Mouse (Mus musculus): ENCODE results near the gene Smad3. TPM values are rescaled to one million over a fixed set of nuclear protein-coding genes. Genes with fewer than 3 reads are reported as not detected.

Gene Smad3
- polyA plus RNA-seq, 1 experiment from 2014 or later = 7.7 TPM

DNA sequence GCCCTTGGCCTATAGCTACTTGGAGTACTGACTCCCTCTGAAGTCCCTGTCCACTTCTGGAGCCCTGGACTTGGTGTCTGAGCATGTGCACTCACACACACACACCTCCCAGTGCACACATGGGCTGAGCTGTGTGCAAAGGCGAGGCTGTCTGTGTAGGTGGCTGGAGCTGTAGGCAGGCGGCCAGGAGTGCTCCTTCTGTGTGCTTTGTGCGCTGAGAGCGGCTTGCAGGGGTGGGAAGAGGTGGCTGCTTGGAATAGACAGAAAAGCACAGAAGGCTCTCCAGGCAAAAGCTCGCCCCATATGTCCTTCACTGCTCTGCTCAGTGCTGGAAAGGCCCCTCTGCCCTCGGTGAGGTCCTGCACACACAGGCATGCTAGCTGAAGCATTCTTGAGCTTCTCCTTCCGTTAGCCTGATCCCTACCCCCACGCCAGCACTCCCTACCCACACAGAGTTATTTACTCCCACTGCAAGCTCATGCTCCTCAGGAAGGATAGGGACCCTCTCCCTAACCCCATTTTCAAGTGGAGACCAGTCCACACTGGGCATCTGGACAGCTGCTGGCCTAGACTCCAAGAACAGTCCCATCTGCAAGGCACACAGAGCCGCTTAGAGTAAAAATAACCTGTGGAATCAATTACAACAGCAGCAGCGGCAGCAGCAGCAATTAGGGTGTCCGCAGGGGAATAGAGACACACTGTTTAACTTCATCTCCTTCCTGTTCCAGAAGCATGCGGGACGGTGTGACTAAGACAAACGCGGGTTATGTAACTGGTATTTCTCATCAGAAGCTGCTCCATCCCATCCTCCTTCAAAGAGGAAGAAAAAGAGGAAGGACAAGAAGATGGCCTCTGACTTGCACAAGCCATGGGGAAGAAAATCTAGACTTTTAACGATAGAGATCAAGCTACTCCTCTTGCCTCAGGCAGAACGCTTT lies 22.4 kb upstream of the Smad3 start:
- no peak overlapping the region for H3K9ac ChIP-seq (ENCODE audit: low read depth, low read length)
- no peaks in the 10 kb centered on the region for H3K9me3 ChIP-seq (ENCODE audit: control insufficient read depth, low read length)
- no peak overlapping the region for H3K4me2 ChIP-seq (ENCODE audit: low read length)
- H3K36me3 ChIP-seq (ENCODE audit: control insufficient read depth, insufficient read depth, low read length) = no peaks in the 10 kb centered on the region
- WGBS = 51% methylated on average over 17 of the region's 17 CpGs
- no peak overlapping the region for H3K27ac ChIP-seq (ENCODE audit: low read depth, low read length)
- H3K4me1 ChIP-seq (ENCODE audit: control insufficient read depth, insufficient read depth, low read depth, low read length) = peaks cover 9% of the 10 kb centered on the region; the same call in 1 of the 2 replicates
- no peak; the same call in 1 of the 2 replicates for ATAC-seq
- no peak overlapping the region for H3K4me3 ChIP-seq (ENCODE audit: low read length)
- no peaks in the 10 kb centered on the region for H3K27me3 ChIP-seq (replicated peaks; ENCODE audit: control insufficient read depth, insufficient read depth, low read length)

DNA sequence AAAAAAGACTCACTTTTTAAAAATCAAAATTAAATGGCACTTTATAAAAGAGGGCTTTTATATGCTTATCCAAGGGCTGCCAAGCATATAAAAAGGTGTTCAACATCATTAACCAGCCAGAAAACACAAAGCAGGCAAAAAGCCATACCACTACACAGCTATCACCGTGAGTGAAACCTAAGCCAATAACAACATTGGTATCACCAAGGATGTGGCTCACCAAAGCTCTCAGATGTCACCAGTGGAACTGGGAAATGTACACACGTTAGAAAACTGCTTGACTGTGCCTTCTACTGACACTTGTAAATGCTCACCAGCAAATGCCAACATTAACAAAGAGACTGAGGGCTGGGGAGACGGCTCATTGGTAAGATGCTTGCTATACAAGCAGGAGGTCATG lies 18.9 kb upstream of the Smad3 start:
- Histone ChIP-seq H3K4me1 (ENCODE audit: control insufficient read depth, insufficient read depth, low read depth, low read length) (peaks cover 4% of the 10 kb centered on the region; the same call in 1 of the 2 replicates), H3K4me2 (ENCODE audit: low read length) (no peak overlapping the region), H3K4me3 (ENCODE audit: low read length) (no peak overlapping the region), H3K9me3 (ENCODE audit: control insufficient read depth, low read length) (no peaks in the 10 kb centered on the region), H3K27me3 (replicated peaks; ENCODE audit: control insufficient read depth, insufficient read depth, low read length) (no peaks in the 10 kb centered on the region), H3K27ac (ENCODE audit: low read depth, low read length) (no peak overlapping the region), H3K36me3 (ENCODE audit: control insufficient read depth, insufficient read depth, low read length) (no peaks in the 10 kb centered on the region), H3K9ac (ENCODE audit: low read depth, low read length) (no peak overlapping the region)
- ATAC-seq = no peak
- WGBS = 84% methylated on average over 3 of the region's 3 CpGs

DNA sequence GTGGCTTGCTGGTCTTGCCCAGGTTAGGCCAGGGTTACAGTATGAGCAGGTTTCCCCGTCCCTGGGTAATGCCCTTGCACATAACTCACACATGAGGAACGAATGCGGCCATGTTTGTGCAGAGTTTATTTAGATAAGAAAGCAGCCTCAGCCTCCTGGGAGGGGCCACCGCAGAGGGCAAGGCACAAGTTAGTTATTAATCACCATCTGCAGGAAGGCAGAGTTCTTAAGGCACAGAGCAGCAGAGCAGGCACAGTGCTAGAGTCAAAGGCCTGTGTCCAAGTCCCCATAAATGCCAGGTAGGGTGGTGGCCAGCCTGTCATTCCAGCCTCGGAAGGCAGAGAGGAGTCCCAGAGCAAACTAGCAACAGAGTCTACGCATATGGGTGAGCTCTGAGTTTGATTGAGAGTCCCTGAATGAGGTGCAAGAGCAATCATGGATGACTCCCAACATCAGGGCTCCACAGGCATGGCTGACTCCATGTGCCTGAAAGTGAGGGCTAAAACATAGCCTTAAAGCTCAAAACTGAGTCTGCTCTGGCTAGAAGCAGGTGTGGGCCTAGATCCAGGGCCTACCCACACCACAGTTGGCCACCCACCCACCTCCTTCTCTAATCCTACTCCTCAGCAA lies 17.2 kb upstream of the Smad3 start:
- Histone ChIP-seq H3K27ac (ENCODE audit: low read depth, low read length) (no peak overlapping the region), H3K27me3 (replicated peaks; ENCODE audit: control insufficient read depth, insufficient read depth, low read length) (no peaks in the 10 kb centered on the region), H3K4me2 (ENCODE audit: low read length) (no peak overlapping the region), H3K9ac (ENCODE audit: low read depth, low read length) (no peak overlapping the region), H3K4me1 (ENCODE audit: control insufficient read depth, insufficient read depth, low read depth, low read length) (peaks cover under 1% of the 10 kb centered on the region; the same call in 1 of the 2 replicates), H3K36me3 (ENCODE audit: control insufficient read depth, insufficient read depth, low read length) (no peaks in the 10 kb centered on the region), H3K4me3 (ENCODE audit: low read length) (no peak overlapping the region), H3K9me3 (ENCODE audit: control insufficient read depth, low read length) (no peaks in the 10 kb centered on the region)
- WGBS = 87% methylated on average over 6 of the region's 6 CpGs
- ATAC-seq = no peak

DNA sequence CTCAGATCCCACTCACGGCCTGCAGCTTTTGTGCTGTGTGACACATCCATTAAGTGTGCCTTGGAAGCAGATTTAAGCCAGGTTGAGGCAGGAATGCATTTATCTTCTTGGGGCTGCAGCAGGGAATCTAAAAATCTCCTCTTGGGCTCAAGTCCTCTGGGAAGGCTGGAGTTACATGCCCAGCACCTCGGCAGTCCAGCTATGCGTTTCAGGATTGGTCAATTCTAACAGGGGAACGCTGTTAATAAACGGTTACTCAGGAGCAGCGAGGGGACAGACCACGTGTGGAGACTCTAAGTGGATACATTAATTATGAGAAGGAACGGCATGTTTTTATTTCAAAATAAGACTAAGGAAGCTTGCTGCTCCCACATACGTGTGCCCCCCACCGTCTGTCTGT lies 14.7 kb upstream of the Smad3 start:
- no peaks in the 10 kb centered on the region for H3K36me3 ChIP-seq (ENCODE audit: control insufficient read depth, insufficient read depth, low read length)

DNA sequence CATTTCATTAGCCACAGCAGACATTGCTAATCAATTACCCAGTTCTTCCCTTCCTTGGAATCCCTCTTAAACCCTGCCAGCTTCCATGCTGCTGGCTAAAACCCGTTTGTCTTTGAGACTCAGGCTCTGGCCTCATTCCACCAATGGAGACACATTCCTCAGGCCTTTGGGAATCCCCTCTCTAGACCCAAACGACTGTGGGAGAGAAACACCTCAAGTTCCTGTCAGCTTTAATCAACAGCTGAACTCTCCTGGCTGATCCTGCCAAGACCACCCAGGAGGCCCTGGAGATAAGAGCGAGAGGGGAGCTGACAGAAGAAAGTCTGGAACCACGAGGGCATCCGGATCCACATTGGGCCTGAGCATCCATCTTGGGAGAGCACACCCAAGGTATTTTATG lies 13.9 kb upstream of the Smad3 start:
- H3K4me2 ChIP-seq (ENCODE audit: low read length) = no peak overlapping the region
- H3K4me1 ChIP-seq (ENCODE audit: control insufficient read depth, insufficient read depth, low read depth, low read length) = no peaks in the 10 kb centered on the region
- WGBS = 56% methylated on average over 5 of the region's 5 CpGs
- H3K9ac ChIP-seq (ENCODE audit: low read depth, low read length) = no peak overlapping the region
- no peaks in the 10 kb centered on the region for H3K36me3 ChIP-seq (ENCODE audit: control insufficient read depth, insufficient read depth, low read length)
- H3K4me3 ChIP-seq (ENCODE audit: low read length) = no peak overlapping the region
- H3K9me3 ChIP-seq (ENCODE audit: control insufficient read depth, low read length) = no peaks in the 10 kb centered on the region
- H3K27ac ChIP-seq (ENCODE audit: low read depth, low read length) = no peak overlapping the region
- no peaks in the 10 kb centered on the region for H3K27me3 ChIP-seq (replicated peaks; ENCODE audit: control insufficient read depth, insufficient read depth, low read length)
- ATAC-seq = no peak

More for the DNA sequence above, 14.7 kb upstream of the Smad3 start:
- Histone ChIP-seq H3K27ac (ENCODE audit: low read depth, low read length) (no peak overlapping the region), H3K9ac (ENCODE audit: low read depth, low read length) (no peak overlapping the region), H3K9me3 (ENCODE audit: control insufficient read depth, low read length) (no peaks in the 10 kb centered on the region), H3K4me3 (ENCODE audit: low read length) (no peak overlapping the region), H3K27me3 (replicated peaks; ENCODE audit: control insufficient read depth, insufficient read depth, low read length) (no peaks in the 10 kb centered on the region), H3K4me2 (ENCODE audit: low read length) (no peak overlapping the region), H3K4me1 (ENCODE audit: control insufficient read depth, insufficient read depth, low read depth, low read length) (no peaks in the 10 kb centered on the region)
- no peak for ATAC-seq
- WGBS = 48% methylated on average over 10 of the region's 10 CpGs

DNA sequence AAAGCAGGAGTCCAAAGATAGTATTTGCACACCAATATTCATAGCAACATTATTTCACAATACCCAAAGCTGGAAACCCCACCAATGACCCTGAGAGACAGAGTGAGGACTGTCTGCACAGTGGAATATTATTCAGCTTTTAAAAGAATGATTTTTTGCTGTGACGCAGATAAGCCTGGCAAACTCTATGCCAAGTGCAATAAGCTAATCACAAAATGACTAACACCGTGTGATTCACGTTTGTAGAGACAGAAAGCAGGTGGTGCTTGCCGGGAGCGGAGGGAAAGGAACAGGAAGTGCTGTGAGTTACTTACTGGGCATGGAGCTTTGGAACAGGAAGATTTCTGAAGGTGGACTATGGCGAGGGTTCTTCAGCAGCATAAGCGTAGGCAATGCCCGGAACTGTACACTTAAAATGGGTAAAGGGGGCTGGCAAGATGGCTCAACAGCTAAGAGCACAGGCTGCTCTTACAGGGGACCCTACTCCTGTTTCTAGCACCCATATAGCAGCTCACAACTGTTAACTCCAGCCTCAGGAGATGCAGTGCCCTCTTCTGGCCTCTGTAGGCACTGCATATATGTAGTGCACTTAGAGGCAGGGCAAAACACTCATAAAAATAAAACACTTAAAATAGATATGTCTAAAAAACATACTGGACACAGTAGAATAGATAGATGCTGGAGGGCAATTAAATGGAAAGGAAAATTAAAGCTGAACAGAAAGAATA lies 3.7 kb upstream of the Smad3 start:
- 94% methylated on average over 8 of the region's 8 CpGs for whole genome bisulfite sequencing
- H3K9me3 ChIP-seq (ENCODE audit: control insufficient read depth, low read length) = peaks cover 3% of the 10 kb centered on the region; the same call in 1 of the 2 replicates
- H3K4me2 ChIP-seq (ENCODE audit: low read length) = no peak overlapping the region
- H3K36me3 ChIP-seq (ENCODE audit: control insufficient read depth, insufficient read depth, low read length) = no peaks in the 10 kb centered on the region
- no peak overlapping the region for H3K27ac ChIP-seq (ENCODE audit: low read depth, low read length)
- peaks cover 12% of the 10 kb centered on the region for H3K4me1 ChIP-seq (ENCODE audit: control insufficient read depth, insufficient read depth, low read depth, low read length)
- no peak overlapping the region for H3K9ac ChIP-seq (ENCODE audit: low read depth, low read length)
- H3K27me3 ChIP-seq (replicated peaks; ENCODE audit: control insufficient read depth, insufficient read depth, low read length) = no peaks in the 10 kb centered on the region; the same call in 1 of the 2 replicates
- no peak overlapping the region for H3K4me3 ChIP-seq (ENCODE audit: low read length)
- ATAC-seq = no peak

DNA sequence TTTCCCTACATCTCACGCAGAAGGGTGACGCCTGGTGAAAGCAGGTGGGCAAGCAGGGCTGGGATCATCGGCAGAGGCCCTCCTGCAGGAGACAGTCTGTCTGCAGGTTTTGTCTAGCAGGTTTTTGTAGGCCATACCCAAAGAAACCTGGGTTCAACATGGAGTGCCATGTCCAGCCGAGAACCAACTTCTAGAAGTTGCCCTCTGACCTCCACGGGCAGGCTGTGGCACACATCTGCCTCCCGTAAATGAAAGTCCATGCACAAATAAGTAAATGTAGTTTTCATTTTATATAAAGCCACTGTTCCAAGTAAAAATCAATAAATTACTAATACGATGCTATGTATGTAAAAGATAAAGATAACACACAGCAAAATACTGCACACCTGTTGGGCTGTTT lies 3.0 kb upstream of the Smad3 start:
- 95% methylated on average over 7 of the region's 7 CpGs for WGBS
- H3K4me1 ChIP-seq (ENCODE audit: control insufficient read depth, insufficient read depth, low read depth, low read length) = peaks cover 19% of the 10 kb centered on the region
- ATAC-seq = no peak
- peaks cover 3% of the 10 kb centered on the region; the same call in 1 of the 2 replicates for H3K9me3 ChIP-seq (ENCODE audit: control insufficient read depth, low read length)
- H3K27me3 ChIP-seq (replicated peaks; ENCODE audit: control insufficient read depth, insufficient read depth, low read length) = no peaks in the 10 kb centered on the region; the same call in 1 of the 2 replicates
- H3K27ac ChIP-seq (ENCODE audit: low read depth, low read length) = no peak overlapping the region
- no peak overlapping the region for H3K4me3 ChIP-seq (ENCODE audit: low read length)
- no peaks in the 10 kb centered on the region for H3K36me3 ChIP-seq (ENCODE audit: control insufficient read depth, insufficient read depth, low read length)
- H3K4me2 ChIP-seq (ENCODE audit: low read length) = no peak overlapping the region
- H3K9ac ChIP-seq (ENCODE audit: low read depth, low read length) = no peak overlapping the region

DNA sequence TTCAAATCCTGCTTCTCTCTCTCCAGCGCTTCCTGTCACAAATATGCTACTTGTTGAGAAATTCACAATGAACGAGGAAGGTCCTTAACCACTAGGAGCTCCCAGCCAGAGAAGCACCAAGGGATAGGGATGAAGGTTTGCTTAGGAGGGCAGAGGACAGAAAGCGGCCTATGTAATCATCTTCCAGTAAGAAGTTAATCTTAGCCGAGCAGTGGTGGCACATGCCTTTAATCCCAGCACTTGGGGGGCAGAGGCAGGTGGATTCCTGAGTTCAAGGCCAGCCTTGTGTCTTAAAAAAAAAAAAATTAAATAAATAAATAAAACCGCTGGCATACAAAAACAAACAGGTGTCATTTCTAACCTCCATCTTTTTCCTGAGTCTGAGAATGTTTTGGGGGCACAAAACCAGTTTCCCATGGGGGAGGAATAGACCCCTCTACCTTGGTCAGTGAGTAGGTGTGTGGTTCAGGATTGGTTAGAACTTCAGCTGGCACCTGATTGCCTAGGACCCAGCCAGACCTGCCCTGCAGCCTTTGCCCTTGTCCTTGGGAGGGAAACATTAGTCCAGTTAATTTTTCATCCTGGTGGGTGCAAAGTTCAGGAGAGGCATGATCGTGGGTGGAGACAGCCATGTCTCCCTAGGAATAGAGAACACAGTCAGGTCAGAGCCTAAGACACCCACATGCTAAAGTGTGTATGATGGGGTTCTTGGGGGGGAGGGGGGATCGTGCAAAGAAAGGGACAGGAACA lies 2.4 kb upstream of the Smad3 start:
- Histone ChIP-seq H3K4me1 (ENCODE audit: control insufficient read depth, insufficient read depth, low read depth, low read length) (peaks cover 25% of the 10 kb centered on the region), H3K4me3 (ENCODE audit: low read length) (no peak overlapping the region), H3K27ac (ENCODE audit: low read depth, low read length) (no peak overlapping the region), H3K27me3 (replicated peaks; ENCODE audit: control insufficient read depth, insufficient read depth, low read length) (no peaks in the 10 kb centered on the region; the same call in 1 of the 2 replicates), H3K4me2 (ENCODE audit: low read length) (no peak overlapping the region), H3K36me3 (ENCODE audit: control insufficient read depth, insufficient read depth, low read length) (no peaks in the 10 kb centered on the region), H3K9ac (ENCODE audit: low read depth, low read length) (no peak overlapping the region), H3K9me3 (ENCODE audit: control insufficient read depth, low read length) (peaks cover 3% of the 10 kb centered on the region; the same call in 1 of the 2 replicates)
- ATAC-seq = no peak
- 82% methylated on average over 7 of the region's 7 CpGs for WGBS

Data from hindbrain, embryonic 16.5 days (tissue).